Mouse (Mus musculus): ENCODE measurements at regions not wholly inside any gene's neighbourhood (a gene's known extent, or its start where the extent isn't known, plus 50 kb on each side); places are given as distances from the start of the nearest gene placed in this dataset.
"Not testable (repeated sequence)": the region's sequence is repeated elsewhere in the genome, so short reads cannot be mapped to it uniquely, and the experiment has no call there.

DNA sequence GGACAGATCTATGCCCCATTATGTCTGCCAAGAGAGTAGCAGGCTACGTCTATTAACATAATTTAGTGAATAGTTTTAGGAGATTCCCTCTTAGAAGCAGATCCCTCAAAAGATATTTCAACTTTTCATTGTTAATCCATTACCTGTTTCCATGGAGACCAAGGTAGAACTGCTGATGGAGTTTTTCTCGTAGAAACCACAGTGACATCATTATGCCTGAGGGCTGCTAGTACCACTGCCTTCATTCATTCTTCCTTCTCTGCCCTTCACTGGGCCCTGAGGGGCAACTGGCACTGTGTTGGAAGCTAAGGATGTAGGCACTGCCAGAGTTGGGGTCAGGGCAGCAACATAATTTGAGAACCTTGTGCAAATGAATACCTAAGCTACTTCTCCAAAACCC, 198.2 kb downstream of the Cep170 start:
- no peak overlapping the region for H3K4me3 ChIP-seq
- no peaks in the 10 kb centered on the region for H3K4me1 ChIP-seq
- H3K36me3 ChIP-seq (replicated peaks): no peaks in the 10 kb centered on the region
- ATAC-seq (replicated peaks): peak; percentile 63; the same call in 1 of the 2 replicates
- H3K9ac ChIP-seq: no peak overlapping the region
- no peak overlapping the region for H3K4me2 ChIP-seq
- H3K27ac ChIP-seq: no peak overlapping the region
- H3K9me3 ChIP-seq: no peaks in the 10 kb centered on the region
- no peaks in the 10 kb centered on the region for H3K27me3 ChIP-seq (replicated peaks)
- 59% methylated on average over 2 of the region's 2 CpGs for WGBS

DNA sequence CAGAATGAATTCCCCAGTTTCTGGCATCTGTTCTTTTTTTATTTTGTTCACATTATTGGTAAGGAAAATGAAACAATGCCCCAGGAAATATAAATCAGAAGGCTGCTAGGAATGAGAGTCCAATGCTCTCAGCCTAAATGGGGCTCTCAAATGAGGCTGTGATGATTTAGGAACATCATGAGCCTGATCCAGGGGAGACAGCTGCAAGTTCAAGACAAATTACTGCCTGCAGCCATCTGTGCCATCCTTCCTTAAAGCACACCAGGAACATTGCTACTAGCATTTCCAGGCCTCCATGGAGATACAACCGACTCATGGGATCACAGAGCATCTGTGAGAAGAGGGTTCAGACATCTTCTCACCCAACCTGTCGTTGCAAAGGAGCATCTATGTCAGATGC, 219.6 kb downstream of the Cep170 start:
- WGBS: 74% methylated on average over 2 of the region's 2 CpGs
- no peak overlapping the region for H3K4me2 ChIP-seq
- no peak for ATAC-seq (replicated peaks)
- no peaks in the 10 kb centered on the region for H3K36me3 ChIP-seq (replicated peaks)
- H3K4me3 ChIP-seq: no peak overlapping the region
- no peaks in the 10 kb centered on the region for H3K27me3 ChIP-seq (replicated peaks)
- no peaks in the 10 kb centered on the region for H3K4me1 ChIP-seq
- H3K9ac ChIP-seq: no peak overlapping the region
- no peak overlapping the region for H3K27ac ChIP-seq
- H3K9me3 ChIP-seq: no peaks in the 10 kb centered on the region

DNA sequence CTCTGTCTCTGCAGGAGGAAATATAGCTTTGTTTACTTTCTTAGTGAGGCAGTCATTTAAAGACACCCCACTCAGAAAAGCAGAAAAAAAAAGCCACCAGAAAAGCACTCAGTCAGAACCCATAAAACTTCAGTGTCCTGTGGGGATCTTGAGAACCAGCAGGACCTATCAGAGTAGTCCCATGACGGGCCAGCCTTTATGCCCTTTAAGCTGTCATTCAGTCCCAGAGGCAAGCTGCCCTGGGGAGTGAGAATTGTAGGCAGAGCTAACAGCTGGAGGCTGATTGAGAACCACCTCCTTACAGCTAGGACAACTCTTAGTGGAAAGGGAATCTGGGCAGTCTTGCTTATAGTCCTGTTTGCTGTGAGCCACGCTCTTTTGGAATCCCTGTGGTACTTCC, 225.7 kb downstream of the Cep170 start:
- no peaks in the 10 kb centered on the region for H3K4me1 ChIP-seq
- H3K36me3 ChIP-seq (replicated peaks): no peaks in the 10 kb centered on the region
- H3K4me2 ChIP-seq: no peak overlapping the region
- no peak overlapping the region for H3K9ac ChIP-seq
- H3K27ac ChIP-seq: no peak overlapping the region
- 31% methylated on average over 2 of the region's 2 CpGs for WGBS
- no peak overlapping the region for H3K4me3 ChIP-seq
- H3K9me3 ChIP-seq: no peaks in the 10 kb centered on the region
- no peak for ATAC-seq (replicated peaks)
- no peaks in the 10 kb centered on the region for H3K27me3 ChIP-seq (replicated peaks)

DNA sequence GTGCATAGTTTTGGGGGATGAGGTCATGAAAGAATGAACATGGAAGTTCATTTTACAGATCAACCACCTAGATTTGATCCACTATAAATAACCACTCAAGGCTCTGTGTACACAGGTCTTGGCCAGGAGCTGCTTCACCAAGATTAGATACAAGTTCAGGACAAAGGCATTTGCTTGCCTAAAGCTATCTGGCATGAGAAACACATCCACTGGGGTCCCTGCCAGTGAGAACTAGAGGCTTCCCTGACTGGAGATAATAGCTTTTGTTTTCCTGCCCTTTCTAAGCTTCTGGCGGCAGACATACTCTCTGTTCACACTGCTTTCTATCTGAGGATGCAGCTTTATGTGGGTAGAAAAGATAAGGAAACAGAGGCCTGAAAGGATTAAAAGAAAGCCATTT, 240.2 kb downstream of the Cep170 start:
- H3K4me2 ChIP-seq: no peak overlapping the region
- no peaks in the 10 kb centered on the region for H3K9me3 ChIP-seq
- 5% methylated on average over 1 of the region's 1 CpGs for WGBS
- no peak overlapping the region for H3K4me3 ChIP-seq
- ATAC-seq (replicated peaks): 0 out of 2 replicates have a peak, but pooled peaks have one; percentile 33
- no peaks in the 10 kb centered on the region for H3K27me3 ChIP-seq (replicated peaks)
- H3K9ac ChIP-seq: no peak overlapping the region
- no peak overlapping the region for H3K27ac ChIP-seq
- H3K4me1 ChIP-seq: no peaks in the 10 kb centered on the region
- H3K36me3 ChIP-seq (replicated peaks): no peaks in the 10 kb centered on the region

DNA sequence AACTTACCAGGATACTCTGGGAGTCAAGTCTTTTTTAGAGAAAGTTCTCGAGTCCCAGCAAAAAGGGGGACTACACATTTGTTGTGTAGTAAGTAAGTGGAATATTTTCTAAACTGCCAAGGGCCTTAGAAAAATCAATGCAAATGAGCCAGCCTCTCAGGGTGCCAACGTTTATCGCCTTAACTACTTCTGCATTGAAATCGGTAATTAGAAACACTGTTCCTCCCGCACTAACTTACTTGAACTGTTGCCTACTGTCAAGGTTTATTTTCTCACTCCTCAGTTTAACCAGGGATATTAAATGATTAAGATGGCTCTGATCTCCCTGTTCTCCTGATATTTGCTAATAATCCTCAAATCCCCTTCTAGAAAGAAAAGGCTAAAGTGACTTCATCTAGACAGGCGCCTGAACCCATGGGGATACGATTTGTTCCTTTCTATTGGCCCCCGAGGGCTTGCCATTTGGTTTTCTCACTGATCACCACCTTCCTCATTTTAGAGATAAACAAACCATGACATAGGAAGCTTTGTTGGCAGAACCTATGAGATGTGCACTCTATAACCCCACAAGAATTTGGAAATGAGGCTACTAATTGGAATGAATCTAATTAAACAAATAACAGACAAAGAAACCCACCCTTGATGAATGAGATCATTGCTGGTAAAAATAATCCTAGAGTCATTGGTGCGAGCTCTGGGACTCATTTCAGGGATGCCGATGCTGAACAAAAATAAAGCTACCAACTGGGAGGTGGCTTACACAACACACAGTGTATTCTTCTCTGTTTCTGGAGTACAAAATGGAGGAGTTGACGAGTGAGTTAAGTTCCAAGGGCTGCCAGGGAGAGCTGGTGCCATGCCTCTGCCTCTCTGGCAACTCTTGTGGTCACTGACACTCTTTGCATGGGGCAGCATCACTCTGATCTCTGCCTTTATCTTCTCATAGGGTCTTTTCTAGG, 255.1 kb downstream of the Cep170 start:
- WGBS: 66% methylated on average over 11 of the region's 11 CpGs
- H3K4me2 ChIP-seq: no peak overlapping the region
- H3K36me3 ChIP-seq (replicated peaks): no peaks in the 10 kb centered on the region
- H3K27ac ChIP-seq: no peak overlapping the region
- no peak overlapping the region for H3K4me3 ChIP-seq
- 0 out of 2 replicates have a peak, but pooled peaks have one; percentile 24 for ATAC-seq (replicated peaks)
- no peaks in the 10 kb centered on the region for H3K27me3 ChIP-seq (replicated peaks)
- no peaks in the 10 kb centered on the region for H3K4me1 ChIP-seq
- H3K9me3 ChIP-seq: no peaks in the 10 kb centered on the region
- H3K9ac ChIP-seq: no peak overlapping the region

DNA sequence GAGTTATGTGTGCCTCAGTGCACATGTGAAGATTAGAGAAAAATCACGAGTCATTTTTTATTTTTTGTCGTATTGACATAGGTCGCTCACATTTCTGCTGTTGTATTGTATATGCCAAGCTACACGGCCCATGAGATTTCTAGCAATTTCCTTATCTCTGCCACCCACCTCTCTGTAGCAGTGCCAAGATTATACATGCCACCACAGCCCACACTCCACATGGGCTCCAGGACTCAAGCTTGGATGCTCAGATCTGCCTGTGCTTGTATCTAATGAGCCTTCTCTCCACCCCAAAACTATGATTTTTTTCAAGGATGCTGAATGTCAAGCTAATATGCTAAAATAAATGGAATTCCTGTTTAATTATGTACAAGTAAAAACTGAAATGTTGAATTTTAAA, 259.3 kb upstream of the Pld5 start:
- 90% methylated on average over 4 of the region's 4 CpGs for WGBS
- no peaks in the 10 kb centered on the region for H3K27me3 ChIP-seq (replicated peaks)
- H3K36me3 ChIP-seq (replicated peaks): no peaks in the 10 kb centered on the region
- H3K4me2 ChIP-seq: no peak overlapping the region
- H3K9ac ChIP-seq: no peak overlapping the region
- no peaks in the 10 kb centered on the region for H3K9me3 ChIP-seq
- no peaks in the 10 kb centered on the region for H3K4me1 ChIP-seq
- no peak overlapping the region for H3K27ac ChIP-seq
- no peak for ATAC-seq (replicated peaks)
- no peak overlapping the region for H3K4me3 ChIP-seq

DNA sequence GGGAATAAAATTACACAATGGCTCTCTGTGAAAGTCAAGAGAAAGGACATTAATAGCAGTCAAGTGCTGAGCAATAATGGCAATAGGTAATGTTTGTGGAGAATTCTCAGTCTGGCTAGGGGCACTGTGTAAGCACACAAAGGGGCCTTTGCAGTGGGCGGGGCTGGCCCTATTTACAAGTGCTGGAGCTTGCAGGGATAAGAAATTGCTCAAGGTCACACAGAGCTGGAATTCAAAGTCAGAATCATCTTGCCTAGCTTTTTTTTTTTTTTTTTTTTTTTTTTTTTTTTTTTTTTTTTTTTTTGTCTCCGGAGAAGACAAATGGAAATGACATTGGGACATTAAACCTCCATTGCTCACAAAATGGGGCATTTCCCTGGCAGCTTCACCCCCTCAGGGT, 253.9 kb upstream of the Pld5 start:
- WGBS: 71% methylated on average over 2 of the region's 2 CpGs
- Histone ChIP-seq H3K4me2 (no peak overlapping the region), H3K9me3 (no peaks in the 10 kb centered on the region), H3K9ac (no peak overlapping the region), H3K27me3 (replicated peaks) (no peaks in the 10 kb centered on the region), H3K4me3 (no peak overlapping the region), H3K27ac (no peak overlapping the region), H3K36me3 (replicated peaks) (no peaks in the 10 kb centered on the region), H3K4me1 (no peaks in the 10 kb centered on the region)
- ATAC-seq (replicated peaks): no peak

DNA sequence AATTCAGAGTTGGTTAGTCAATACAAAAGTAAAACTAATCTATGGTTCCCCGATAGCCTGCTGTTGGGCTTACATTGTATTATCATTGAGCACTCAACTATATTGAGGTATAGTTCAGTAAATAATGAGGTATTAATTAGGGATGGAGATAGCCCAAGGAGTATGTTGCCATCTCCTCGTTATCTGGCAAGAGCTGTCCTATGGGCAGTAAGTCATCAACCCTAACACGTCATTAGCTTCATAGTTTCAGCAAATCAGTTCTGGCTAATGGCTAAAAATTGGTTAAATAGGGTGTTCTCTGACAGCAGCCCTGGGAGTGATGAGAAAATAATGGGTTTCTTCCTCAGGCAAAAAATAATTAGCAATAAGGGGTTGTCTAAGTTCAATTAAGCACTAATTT, 236.4 kb upstream of the Pld5 start:
- H3K4me2 ChIP-seq: no peak overlapping the region
- ATAC-seq (replicated peaks): no peak; the same call in 1 of the 2 replicates

DNA sequence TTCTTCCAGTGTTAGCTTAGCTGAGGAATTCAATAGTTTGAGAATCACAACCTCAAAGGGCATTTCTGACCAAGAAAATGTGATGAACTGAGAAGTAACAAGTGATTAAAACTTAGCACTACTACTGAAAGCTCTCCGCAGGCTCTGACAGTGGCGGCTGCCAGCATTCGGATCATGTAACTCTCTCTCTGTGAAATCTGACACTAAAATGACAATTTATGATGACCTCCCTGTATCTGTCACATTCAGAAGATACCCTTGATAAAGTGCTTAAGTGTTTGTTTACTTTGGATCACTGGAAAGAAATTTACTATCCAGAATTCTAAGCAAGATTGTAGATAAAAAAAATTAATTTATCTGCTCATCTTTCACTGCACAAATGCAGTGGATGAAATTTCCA, 230.3 kb upstream of the Pld5 start:
- Histone ChIP-seq H3K27ac (no peak overlapping the region), H3K9me3 (no peaks in the 10 kb centered on the region), H3K4me1 (no peaks in the 10 kb centered on the region), H3K4me3 (no peak overlapping the region), H3K27me3 (replicated peaks) (no peaks in the 10 kb centered on the region), H3K36me3 (replicated peaks) (no peaks in the 10 kb centered on the region), H3K9ac (no peak overlapping the region), H3K4me2 (no peak overlapping the region)
- 82% methylated on average over 3 of the region's 3 CpGs for WGBS
- ATAC-seq (replicated peaks): no peak

More for the DNA sequence above, 236.4 kb upstream of the Pld5 start:
- Histone ChIP-seq H3K9me3 (no peaks in the 10 kb centered on the region), H3K4me3 (no peak overlapping the region), H3K36me3 (replicated peaks) (no peaks in the 10 kb centered on the region), H3K4me1 (no peaks in the 10 kb centered on the region), H3K9ac (no peak overlapping the region), H3K27ac (no peak overlapping the region), H3K27me3 (replicated peaks) (no peaks in the 10 kb centered on the region)
- WGBS: 64% methylated on average over 3 of the region's 3 CpGs

DNA sequence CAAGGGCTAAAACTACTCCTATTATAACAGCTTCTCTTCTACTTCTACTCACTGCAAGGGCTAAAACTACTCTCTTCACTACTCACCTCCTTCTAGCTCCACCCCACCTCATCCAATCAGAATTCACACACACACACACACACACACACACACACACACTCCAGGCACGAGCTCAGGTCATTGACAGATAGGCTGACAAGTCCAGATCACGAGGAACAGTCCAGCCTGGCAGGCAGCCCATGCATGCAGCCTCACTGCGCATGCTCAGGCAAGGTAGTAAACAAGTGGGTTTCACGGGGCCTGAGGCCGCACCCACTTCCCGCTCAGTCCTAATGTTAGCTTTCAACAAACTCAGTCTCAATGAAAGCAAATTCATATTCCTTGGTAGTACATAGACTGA, 229.6 kb upstream of the Pld5 start:
- not testable (repeated sequence) for H3K4me3 ChIP-seq; H3K9ac ChIP-seq; H3K36me3 ChIP-seq (replicated peaks); H3K4me1 ChIP-seq; ATAC-seq (replicated peaks); H3K27me3 ChIP-seq (replicated peaks); H3K4me2 ChIP-seq; H3K9me3 ChIP-seq; H3K27ac ChIP-seq
- 85% methylated on average over 6 of the region's 6 CpGs for WGBS

DNA sequence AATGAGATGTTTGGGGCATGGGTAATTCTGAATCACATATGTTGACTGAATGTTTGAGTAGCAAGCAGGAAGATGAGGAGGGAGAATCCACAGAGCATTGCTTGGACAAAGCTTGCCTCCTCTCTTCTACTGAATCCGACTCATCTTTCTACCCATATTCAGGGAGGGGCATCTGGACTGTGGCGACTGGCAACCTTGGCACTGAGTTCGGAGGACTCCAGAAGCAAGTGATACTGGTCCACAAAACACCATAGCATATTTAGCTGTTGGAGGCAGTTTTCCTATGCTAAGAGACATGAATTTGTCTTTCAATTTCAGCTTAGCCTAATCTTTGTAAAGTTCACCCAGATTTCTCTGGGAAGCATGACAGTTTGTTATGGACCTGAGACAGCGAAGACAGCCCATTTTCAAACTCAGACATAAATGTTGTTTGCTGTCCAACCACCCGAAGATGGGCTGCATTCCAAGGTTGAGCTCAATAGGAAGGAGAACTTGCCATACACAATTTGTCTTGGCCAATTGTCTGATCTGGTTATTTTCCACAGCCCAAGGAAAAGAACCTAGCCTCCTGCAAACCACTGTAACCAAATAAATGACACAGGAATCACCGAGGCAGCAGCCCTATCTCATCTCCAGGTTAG, 224.0 kb upstream of the Pld5 start:
- H3K4me2 ChIP-seq: no peak overlapping the region
- H3K9ac ChIP-seq: no peak overlapping the region
- no peak for ATAC-seq (replicated peaks)
- no peak overlapping the region for H3K4me3 ChIP-seq
- no peaks in the 10 kb centered on the region for H3K4me1 ChIP-seq
- no peaks in the 10 kb centered on the region for H3K9me3 ChIP-seq
- no peaks in the 10 kb centered on the region for H3K36me3 ChIP-seq (replicated peaks)
- no peak overlapping the region for H3K27ac ChIP-seq
- no peaks in the 10 kb centered on the region for H3K27me3 ChIP-seq (replicated peaks)
- 93% methylated on average over 6 of the region's 6 CpGs for whole genome bisulfite sequencing

DNA sequence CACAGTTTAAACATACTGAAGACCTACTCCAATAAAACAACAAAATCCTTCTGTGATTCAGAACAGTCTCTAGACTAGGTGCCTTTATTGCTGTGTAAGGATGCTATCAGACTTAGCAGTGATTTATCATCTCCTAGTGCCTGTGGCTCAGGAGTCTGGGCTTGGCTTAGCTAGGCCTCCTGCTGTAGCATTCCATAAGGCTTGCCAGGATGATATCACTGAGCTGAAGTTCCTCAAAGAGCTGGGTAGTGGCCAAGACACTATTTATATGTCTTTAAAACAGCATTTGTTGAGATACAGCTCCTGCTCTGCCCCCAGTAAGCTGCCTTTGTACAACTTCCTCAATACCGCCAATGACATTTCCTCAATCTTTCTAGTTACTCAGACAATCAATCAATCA, 193.4 kb upstream of the Pld5 start:
- no peak overlapping the region for H3K4me3 ChIP-seq
- no peaks in the 10 kb centered on the region for H3K4me1 ChIP-seq
- no peak overlapping the region for H3K27ac ChIP-seq
- no peaks in the 10 kb centered on the region for H3K27me3 ChIP-seq (replicated peaks)
- H3K9me3 ChIP-seq: no peaks in the 10 kb centered on the region
- no peak overlapping the region for H3K4me2 ChIP-seq
- 91% methylated on average over 1 of the region's 1 CpGs for WGBS
- ATAC-seq (replicated peaks): no peak
- H3K9ac ChIP-seq: no peak overlapping the region
- H3K36me3 ChIP-seq (replicated peaks): no peaks in the 10 kb centered on the region

DNA sequence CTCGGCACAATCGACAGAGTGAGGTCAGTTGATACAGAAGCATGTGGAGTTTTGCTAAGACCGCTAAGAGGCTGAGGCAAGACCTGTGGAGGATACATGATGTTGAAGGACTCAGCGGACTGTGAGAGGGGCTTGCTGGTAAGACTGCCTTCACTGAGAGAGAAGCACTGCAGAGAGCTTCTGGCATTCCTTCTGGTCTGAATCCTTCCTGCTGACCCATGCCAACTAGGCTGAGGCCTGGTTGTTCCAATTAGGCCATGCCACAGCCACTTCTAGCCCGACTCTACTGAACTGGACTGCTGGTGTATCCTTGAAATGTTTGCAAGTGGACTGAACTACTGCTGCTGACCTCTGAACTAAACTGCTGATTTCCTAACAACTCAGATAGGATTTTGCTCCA, 187.0 kb upstream of the Pld5 start:
- ATAC-seq (replicated peaks): no peak
- WGBS: 87% methylated on average over 5 of the region's 5 CpGs
- no peaks in the 10 kb centered on the region for H3K27me3 ChIP-seq (replicated peaks)
- H3K4me2 ChIP-seq: no peak overlapping the region
- H3K4me1 ChIP-seq: no peaks in the 10 kb centered on the region
- no peak overlapping the region for H3K9ac ChIP-seq
- no peak overlapping the region for H3K4me3 ChIP-seq
- no peaks in the 10 kb centered on the region for H3K9me3 ChIP-seq
- no peaks in the 10 kb centered on the region for H3K36me3 ChIP-seq (replicated peaks)
- H3K27ac ChIP-seq: no peak overlapping the region
